Mouse (Mus musculus) thymus, adult 2 months (tissue): ENCODE results near the gene Ulk1. TPM values are rescaled to one million over a fixed set of nuclear protein-coding genes. Genes with fewer than 3 reads are reported as not detected.

Source experiments
- DNase-seq: peaks from one replicate; pipeline ENCODE4 v3.0.0; 2021
- H3K27ac ChIP-seq: fragments of 200-500 bp; 2 replicates; pipeline ENCODE4 v1.5.1; 2012; ENCODE audit warnings: low read length, control low read depth; ENCODE audit not compliant: control insufficient read depth, insufficient read depth
- H3K27me3 ChIP-seq: fragments of 200-500 bp; 2 replicates; pipeline ENCODE4 v1.6.1; 2012; ENCODE audit warnings: mild to moderate bottlenecking, low read length, moderate library complexity, mixed read lengths; ENCODE audit not compliant: control insufficient read depth, insufficient read depth
- H3K36me3 ChIP-seq: fragments of 200-500 bp; 2 replicates; pipeline ENCODE4 v1.6.1; 2012; ENCODE audit warnings: mild to moderate bottlenecking, low read length, moderate library complexity; ENCODE audit not compliant: control insufficient read depth, insufficient read depth
- H3K4me1 ChIP-seq: fragments of 200-500 bp; replicated peaks from 2 replicates; pipeline ENCODE4 v1.6.1; 2012; ENCODE audit warnings: low read length; ENCODE audit not compliant: control insufficient read depth, insufficient read depth
- H3K4me3 ChIP-seq: fragments of 200-500 bp; 2 replicates; pipeline ENCODE4 v1.5.1; 2012; ENCODE audit warnings: mild to moderate bottlenecking, low read length, control low read depth, moderate library complexity; ENCODE audit not compliant: control insufficient read depth, insufficient read depth
- CTCF ChIP-seq: fragments of 200-500 bp; IDR thresholded peaks from 2 replicates; pipeline ENCODE4 v1.5.1; 2012; ENCODE audit warnings: mild to moderate bottlenecking, control low read depth, low read length, moderate library complexity, borderline replicate concordance; ENCODE audit not compliant: control insufficient read depth, poor library complexity, insufficient read depth; ENCODE audit errors: extremely low read depth
- POLR2A ChIP-seq: fragments of 200-500 bp; IDR thresholded peaks from 2 replicates; pipeline ENCODE4 v1.6.1; 2012; ENCODE audit warnings: mild to moderate bottlenecking, low read length, control low read depth, moderate library complexity; ENCODE audit not compliant: control insufficient read depth, poor library complexity, insufficient read depth; ENCODE audit errors: extremely low read depth
- WGBS: fragments of 180-500 bp; shearing (Covaris S2); methylation state at CpG from one replicate; pipeline ENCODE4 v1.1.7; 2018; 5-methylcytosine and 5-hydroxymethylcytosine counted together
- polyA plus RNA-seq: library from polyadenylated mRNA; depleted of rRNA; stranded (reverse); fragments of >200 nt; gene quantifications from 2 replicates; pipeline ENCODE4 v1.2.3, GENCODE M21; 2012; rRNA removed

Gene Ulk1
- polyA plus RNA-seq, 1 experiment, result 136 TPM

DNA sequence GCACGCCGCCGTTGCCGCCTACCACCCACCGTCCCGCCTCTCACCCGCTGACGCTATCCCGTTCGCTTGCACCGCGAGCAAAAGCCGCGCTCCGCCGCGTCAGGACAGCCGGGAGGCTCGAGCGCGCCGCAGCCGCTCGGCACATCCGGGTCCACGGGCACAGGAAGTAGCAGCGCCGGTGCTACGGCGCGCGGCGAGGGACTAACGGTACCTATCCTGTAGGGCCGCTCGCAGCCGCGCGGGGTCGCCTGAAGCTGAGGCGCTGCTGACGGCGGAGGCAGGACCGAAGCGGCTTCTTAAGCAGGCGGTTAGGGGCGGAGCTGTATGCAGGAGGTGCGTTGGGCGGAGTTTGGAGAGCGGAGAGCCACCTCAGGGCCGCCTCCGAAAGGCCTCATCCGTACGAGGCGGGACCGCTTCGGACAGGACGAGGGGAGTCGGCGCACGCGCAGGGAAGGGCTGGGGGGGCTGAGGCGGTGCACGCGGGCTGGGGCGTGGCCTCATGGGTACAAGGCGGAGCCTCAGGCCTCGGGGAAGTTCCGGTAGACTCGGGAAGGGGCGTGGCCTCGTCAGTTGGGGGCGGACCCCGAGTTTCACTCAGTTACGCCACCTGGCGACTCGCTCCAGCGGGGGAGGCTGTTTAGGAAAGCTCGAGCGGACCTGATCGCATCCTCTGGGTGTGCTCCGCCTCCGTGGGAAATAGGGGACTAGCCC, 39.3 kb downstream of the Ulk1 start, which contains the start of gene Ep400:
Gene Ep400, minus strand, starts transcription at position 270 of the 711 bp plus-strand sequence.
- DNase-seq, result peak; percentile 100
- H3K27me3 ChIP-seq, result no peaks in the 10 kb centered on the region
- 0 out of 2 replicates have a peak within 1 kb of the TSS, but pooled peaks have one; percentile 11 for H3K27ac ChIP-seq
- no peaks in the 10 kb centered on the region for H3K36me3 ChIP-seq
- no peaks in the 10 kb centered on the region for H3K4me1 ChIP-seq
- H3K4me3 ChIP-seq, result peak within 1 kb of the TSS; percentile 64
- WGBS, result under 1% methylated on average over 83 of the region's 83 CpGs
- TF ChIP-seq CTCF, result peak; percentile 88
- peak; percentile 81 for TF ChIP-seq POLR2A

DNA sequence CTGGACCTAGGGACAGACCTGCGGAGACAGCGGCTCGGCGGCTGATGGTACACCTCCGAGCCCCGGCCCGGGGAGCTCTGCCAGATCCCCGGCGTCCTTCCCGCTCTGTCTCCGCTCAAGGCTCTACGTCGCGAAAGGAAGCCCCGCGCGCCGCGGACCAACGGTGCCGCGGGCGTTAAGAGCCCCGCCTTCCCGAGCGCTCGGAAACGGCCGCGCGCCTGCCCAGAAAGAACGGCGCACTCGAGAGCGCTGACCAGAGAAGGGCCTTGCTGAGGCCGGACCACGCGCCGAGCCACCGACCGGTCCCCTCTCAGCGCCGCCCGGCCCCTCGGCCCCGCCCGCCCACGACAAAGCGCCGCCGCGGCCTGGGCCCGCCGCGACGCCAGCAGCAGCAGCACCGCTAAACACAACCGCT, 39.9 kb downstream of the Ulk1 start:
- no peaks in the 10 kb centered on the region for H3K27me3 ChIP-seq
- DNase-seq, result peak; percentile 45
- TF ChIP-seq CTCF (no peak), POLR2A (no peak)
- peak overlapping the region; percentile 64 for H3K4me3 ChIP-seq
- H3K27ac ChIP-seq, result 0 out of 2 replicates have a peak overlapping the region, but pooled peaks have one; percentile 11
- no peaks in the 10 kb centered on the region for H3K36me3 ChIP-seq
- H3K4me1 ChIP-seq, result no peaks in the 10 kb centered on the region
- WGBS, result under 1% methylated on average over 58 of the region's 58 CpGs

DNA sequence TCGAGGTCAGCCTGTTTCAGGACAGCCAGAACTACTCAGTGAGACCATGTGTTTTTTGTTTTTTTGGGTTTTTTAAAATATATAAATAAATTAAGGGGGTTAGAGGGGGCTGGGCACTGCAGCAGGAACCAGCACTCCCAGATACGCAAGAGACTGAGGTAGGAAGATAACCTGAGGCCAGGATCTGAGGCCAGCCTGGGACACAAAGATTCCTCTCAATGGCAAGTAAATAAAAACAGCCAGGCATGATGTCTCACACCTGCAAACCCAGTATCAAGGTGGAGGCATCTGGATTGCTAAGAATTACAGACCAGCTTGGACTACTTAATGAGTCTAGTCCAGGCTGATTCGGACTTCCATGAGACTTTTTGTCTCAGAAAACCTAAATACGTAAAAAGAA, 40.6 kb downstream of the Ulk1 start:
- Histone ChIP-seq H3K36me3 (no peaks in the 10 kb centered on the region), H3K27ac (no peak overlapping the region), H3K4me3 (no peak overlapping the region), H3K4me1 (no peaks in the 10 kb centered on the region), H3K27me3 (no peaks in the 10 kb centered on the region)
- DNase-seq, result no peak
- 45% methylated on average over 4 of the region's 4 CpGs for WGBS
- TF ChIP-seq CTCF, result no peak

DNA sequence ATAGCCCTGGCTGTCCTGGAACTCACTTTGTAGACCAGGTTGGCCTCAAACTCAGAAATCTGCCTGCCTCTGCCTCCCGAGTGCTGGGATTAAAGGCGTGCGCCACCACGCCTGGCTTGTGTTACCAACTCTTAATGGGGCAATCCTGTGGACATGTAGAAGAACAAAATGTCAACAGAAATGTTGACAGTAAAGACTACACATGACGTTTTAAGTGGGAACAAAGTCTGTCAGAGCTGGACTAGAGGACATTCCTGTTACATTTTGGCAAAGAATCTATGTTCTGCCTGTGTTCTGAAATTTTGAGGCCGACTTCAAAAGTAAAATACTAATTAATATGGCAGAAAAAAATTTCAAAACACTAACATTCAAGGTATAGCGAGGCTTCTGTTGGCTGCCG, 46.0 kb downstream of the Ulk1 start:
- no peak overlapping the region for H3K4me3 ChIP-seq
- 97% methylated on average over 8 of the region's 8 CpGs for WGBS
- peaks cover 4% of the 10 kb centered on the region; the same call in 1 of the 2 replicates for H3K4me1 ChIP-seq
- H3K27ac ChIP-seq, result no peak overlapping the region
- H3K36me3 ChIP-seq, result no peaks in the 10 kb centered on the region
- no peak for DNase-seq
- H3K27me3 ChIP-seq, result no peaks in the 10 kb centered on the region
- TF ChIP-seq POLR2A (no peak), CTCF (no peak)

DNA sequence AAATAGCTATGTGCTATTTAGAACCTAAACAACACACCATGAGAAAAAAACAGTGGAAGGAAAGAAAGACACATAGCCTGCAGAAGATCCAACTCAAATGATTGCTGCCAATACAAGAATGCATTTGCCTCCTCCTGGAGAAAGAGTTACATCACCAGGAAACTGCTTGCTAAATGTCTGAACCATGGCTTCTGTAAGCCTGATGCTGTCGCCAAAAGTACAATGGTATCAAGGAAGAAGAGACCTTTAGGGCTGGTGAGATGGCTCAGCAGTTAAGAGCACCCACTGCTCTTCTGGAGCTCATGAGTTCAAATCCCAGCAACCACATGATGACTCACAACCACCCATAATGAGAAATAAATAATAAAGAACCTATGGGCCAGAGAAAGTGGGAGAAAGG, 64.9 kb downstream of the Ulk1 start:
- Histone ChIP-seq H3K27me3 (no peaks in the 10 kb centered on the region), H3K4me1 (no peaks in the 10 kb centered on the region), H3K36me3 (peaks cover 13% of the 10 kb centered on the region), H3K27ac (no peak overlapping the region), H3K4me3 (no peak overlapping the region)
- TF ChIP-seq CTCF (no peak), POLR2A (no peak)
- no peak for DNase-seq
- 94% methylated on average over 1 of the region's 1 CpGs for WGBS

DNA sequence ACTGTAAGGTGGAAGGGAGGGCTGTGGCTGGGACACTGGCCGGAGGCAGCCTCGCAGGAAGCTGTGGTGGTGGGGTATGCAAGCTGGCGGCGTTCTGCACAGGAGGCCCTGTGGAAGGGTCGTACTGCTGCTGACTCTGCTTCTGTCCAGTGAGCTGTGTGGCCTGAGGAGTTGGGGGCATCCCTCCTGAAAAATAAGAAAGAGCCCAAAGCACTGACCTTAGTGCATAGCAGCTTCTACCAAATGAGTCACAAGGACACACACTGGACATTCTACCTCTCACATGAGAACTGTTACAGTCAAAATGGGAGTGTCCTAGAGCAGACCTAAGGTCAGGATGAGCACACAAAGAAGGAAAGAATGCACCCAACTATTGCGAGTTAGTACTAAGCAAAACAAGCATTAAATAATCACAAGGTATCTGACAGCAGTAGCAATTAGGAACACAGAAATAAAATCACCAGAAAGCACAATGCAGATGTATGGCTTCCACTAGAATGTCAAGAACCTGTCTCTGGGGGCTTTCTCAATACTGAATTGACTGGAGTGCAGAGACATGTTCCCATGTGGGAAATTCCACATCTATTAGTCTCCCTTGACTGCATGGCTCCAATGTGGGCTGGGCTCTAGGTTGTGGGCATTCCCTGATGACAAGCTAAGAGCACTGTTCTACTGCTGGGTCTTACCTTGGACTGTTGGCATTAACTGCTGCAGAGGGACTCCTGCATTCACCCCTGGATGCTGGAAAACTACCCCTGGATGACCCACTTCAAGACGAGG, 70.2 kb downstream of the Ulk1 start:
- 77% methylated on average over 7 of the region's 7 CpGs for WGBS
- no peak for DNase-seq

DNA sequence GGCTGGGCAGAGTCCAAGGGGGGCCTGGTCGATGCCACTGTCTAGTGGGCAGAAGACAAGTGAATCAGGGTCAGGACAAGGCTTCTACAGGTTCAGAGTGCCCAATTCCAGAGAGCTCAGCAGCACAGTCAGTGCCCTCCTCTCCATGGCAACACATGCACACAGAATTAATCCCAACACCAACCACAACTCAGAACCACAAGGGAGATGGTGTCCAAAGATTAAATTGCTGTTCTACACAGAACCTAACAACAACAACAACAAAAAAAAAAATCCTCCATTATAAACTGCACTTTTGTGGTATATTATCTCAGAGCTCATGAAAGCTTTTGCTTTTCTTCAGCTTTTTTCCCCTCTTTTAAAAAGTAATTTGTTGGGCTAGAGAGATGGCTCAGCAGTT, 74.3 kb downstream of the Ulk1 start:
- peaks cover 73% of the 10 kb centered on the region for H3K36me3 ChIP-seq

More for the DNA sequence above, 70.2 kb downstream of the Ulk1 start:
- no peaks in the 10 kb centered on the region for H3K4me1 ChIP-seq
- peaks cover 59% of the 10 kb centered on the region for H3K36me3 ChIP-seq
- TF ChIP-seq POLR2A (no peak), CTCF (no peak)
- no peak overlapping the region for H3K27ac ChIP-seq
- H3K4me3 ChIP-seq, result no peak overlapping the region
- H3K27me3 ChIP-seq, result no peaks in the 10 kb centered on the region

More for the DNA sequence above, 74.3 kb downstream of the Ulk1 start:
- TF ChIP-seq POLR2A (no peak), CTCF (no peak)
- no peaks in the 10 kb centered on the region for H3K4me1 ChIP-seq
- H3K27ac ChIP-seq, result no peak overlapping the region
- no peak for DNase-seq
- no peak overlapping the region for H3K4me3 ChIP-seq
- no peaks in the 10 kb centered on the region for H3K27me3 ChIP-seq
- WGBS, result 78% methylated on average over 1 of the region's 1 CpGs

Other genes starting within 250 kb of the Ulk1 start
- 140 and 153 TPM in 2 replicates for gene Noc4l, start 156.7 kb downstream of the Ulk1 start, polyA plus RNA-seq
- gene Ddx51, start 156.6 kb downstream of the Ulk1 start, polyA plus RNA-seq, result 33.4 and 34.6 TPM in 2 replicates
- 155 and 211 TPM in 2 replicates for gene Ep400, start 39.4 kb downstream of the Ulk1 start, polyA plus RNA-seq
- gene Pus1, start 29.4 kb downstream of the Ulk1 start, polyA plus RNA-seq, result 27.4 and 28.5 TPM in 2 replicates
- gene Hscb, start 29.7 kb upstream of the Ulk1 start, polyA plus RNA-seq, result 20.6 and 23.1 TPM in 2 replicates
- 16.1 and 16.3 TPM in 2 replicates for gene Chek2, start 29.9 kb upstream of the Ulk1 start, polyA plus RNA-seq
- 4.8 and 5.8 TPM in 2 replicates for gene Ttc28, start 69.7 kb upstream of the Ulk1 start, polyA plus RNA-seq